Mouse (Mus musculus): ENCODE results near the gene Hsd17b13.
"Not testable (repeated sequence)": the region's sequence is repeated elsewhere in the genome, so short reads cannot be mapped to it uniquely, and the experiment has no call there.

Gene Hsd17b13

DNA sequence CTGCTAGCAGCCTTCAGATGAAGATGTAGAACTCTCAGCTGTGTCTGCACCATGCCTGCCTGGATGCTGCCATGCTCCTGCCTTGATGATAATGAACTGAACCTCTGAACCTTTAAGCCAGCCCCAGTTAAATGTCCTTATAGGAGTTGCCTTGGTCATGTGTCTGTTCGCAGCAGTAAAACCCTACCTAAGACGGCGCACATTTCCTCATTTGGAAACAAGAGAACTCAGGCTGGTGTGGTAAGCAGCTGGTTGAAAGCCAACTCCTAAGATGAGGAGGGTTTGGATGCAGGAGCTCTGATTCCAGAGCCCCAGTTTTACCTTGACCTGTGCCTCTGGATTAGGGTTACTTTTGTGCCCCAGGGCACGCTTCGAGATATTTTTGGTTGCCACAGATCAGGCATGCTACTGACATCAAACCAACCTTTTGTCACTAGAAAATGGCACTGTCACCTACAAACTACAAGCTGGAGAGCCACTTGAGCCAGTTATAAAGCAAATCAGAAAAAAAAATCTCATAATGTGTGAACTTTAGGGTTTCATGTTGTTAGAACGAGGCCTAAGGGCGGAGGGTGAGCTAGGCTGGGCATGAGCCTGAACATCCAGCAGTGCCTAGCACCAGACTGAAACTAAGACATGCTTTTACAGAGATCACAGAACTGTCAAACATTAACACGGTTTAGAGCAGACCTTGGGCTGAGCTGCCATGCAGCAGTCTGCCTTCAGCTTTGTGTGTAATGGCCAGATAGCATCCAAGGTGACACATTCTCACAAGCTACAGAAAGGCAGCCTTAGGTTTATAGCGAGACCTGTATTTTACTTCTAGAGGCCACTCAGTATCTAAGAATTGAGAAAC is 3.7 kb upstream of the Hsd17b13 start:
- DNase-seq (ENCODE audit: low spot score), result no peak

DNA sequence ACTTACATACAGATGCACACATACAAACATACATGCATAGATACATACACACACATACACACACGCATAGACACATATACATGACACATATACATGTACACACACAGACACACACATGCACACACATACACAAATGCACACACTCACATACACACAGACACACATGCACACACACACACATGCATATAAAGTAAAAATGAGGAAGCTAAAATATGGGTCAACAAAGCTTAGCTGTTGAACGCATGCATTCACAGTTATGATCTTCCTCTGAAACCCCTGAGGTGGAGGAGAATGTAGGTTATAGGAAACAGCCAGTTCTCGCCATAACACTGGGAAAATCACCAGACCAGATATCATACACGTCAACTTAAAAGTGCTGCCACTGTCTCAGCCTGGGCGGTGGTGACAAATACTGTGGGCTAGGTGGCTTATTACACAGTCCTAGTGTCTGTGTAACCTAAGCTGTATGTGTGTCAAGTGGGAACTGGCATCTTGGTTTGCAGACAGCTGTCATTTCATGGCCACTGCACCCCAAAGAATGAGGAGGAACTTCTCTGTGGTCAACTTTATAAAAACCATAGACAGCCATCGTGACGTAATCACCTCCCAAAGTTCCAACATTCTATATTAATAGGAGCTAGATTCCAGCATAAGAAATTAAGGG is 829 bp upstream of the Hsd17b13 start:
- no peak for DNase-seq (ENCODE audit: low spot score)

DNA sequence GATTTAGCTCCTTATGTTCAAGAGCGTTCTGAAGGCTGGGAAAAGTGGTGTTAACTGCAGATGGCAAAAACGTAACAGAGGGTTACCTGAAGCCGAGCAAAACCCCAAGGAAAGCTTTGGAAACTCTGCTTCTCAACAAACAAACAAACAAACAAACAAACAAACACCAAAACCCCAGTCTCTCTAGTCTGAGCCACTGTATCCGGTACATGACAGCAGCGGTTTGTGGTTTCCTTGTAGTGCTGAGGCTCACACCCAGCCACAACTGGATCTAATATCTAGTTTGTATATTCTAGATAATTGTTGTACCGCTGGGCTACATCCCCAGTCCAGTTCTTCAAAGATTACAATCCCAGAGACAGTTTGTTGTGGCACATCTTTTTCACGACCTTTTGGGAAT is 1.5 kb downstream of the Hsd17b13 start:
- DNase-seq (ENCODE audit: low spot score), result no peak

DNA sequence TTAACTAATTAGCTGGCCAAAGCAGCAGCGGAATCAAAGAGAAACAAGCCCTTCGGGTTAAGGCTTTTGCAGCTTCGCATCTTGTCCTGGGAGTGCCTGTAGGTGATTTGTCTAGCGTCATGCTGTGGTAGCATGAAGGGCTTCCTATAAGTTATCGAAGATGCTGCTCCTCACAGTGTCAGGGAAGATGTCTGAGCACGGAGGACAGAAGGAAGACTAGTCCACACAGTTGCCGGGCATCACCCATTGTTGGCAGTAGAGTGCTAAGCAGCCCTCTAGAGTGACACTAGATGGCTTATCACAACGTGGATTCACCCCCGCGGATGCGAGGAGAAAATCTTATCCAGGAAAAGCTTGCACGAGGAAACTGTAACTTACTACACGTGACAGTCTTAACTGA is 4.4 kb downstream of the Hsd17b13 start:
- no peak for DNase-seq (ENCODE audit: low spot score)

DNA sequence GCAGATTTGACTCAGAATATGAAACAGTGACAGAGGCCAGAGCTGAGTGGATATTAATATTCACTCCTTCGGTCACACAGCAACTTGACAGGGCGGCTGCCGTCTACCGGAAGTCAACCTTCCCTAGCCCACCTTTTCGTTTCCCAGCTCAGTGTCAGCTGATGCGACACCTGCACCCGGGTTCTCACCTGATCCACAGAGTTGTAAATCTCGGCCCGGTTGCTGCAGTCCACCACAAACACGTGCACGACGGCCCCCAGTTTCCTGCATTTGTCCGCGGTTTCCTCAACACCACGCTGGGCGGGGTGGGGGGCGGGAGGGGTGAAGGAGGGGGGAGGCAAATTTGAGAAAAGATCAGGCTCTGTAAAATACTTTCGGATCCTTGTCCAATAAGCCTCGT is 4.8 kb downstream of the Hsd17b13 start:
- DNase-seq (ENCODE audit: low spot score), result peak; percentile 5

DNA sequence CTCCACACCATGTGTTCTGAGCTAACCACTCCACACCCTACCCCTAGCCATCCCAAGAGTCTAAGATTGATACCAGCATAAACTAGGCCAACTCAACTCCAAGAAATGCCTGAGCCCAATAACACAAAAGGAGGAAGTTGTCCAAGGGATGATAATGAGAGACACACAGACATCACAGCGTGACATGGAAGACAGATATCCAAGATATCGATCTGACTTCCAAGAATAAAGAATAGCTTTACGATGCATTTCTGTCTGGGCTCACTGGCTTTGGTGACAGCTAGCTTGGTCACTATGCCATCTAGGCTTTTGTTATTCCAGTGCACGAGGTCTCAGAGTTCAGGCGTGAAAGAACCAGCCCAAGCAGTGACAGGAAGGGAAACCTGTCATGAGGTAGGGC is 6.2 kb downstream of the Hsd17b13 start:
- no peak for DNase-seq (ENCODE audit: low spot score)

DNA sequence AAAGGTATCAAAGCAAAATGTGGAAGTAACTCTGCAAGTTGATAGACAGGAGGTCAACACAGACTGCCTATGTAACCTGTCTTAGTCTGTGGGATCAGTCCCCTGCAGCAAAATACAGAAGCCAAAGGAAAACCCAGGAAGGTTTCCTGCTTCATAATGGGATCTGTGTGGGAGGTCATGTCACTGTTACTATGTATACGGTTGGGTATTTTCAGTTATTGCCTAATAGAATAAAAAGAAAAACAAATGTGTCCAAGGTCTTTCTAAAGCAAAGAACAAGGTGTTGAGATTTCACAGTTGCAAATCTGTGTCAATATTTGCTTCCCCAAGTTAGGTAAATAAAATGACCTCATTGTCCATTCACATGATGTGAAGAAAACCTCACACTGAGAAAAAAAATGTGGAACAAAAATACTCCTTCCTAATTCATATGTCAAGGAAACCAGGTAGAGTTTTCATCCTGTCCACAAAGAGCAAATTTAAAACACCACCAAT is 14.2 kb downstream of the Hsd17b13 start:
- DNase-seq (ENCODE audit: low spot score), result no peak

DNA sequence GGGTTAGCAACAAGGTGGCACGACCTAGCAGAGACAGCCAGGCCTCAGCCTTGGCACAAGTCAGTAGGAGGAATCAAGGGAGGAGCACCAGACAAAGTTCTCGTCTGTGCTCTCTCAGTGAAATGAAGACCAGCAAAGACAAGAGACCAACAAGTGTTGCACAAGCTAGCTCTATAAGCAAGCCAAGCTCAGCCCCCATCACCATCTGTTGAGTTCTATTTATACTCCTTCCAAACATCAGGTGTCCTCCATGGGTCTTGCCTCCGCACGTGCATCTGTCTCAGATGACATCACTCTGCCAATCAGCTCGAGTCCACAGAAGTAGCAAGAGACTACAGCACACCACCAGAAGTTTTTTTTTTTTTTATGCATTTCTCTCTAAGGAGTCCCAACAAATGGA is 22.6 kb downstream of the Hsd17b13 start:
- no peak for DNase-seq (ENCODE audit: low spot score)

DNA sequence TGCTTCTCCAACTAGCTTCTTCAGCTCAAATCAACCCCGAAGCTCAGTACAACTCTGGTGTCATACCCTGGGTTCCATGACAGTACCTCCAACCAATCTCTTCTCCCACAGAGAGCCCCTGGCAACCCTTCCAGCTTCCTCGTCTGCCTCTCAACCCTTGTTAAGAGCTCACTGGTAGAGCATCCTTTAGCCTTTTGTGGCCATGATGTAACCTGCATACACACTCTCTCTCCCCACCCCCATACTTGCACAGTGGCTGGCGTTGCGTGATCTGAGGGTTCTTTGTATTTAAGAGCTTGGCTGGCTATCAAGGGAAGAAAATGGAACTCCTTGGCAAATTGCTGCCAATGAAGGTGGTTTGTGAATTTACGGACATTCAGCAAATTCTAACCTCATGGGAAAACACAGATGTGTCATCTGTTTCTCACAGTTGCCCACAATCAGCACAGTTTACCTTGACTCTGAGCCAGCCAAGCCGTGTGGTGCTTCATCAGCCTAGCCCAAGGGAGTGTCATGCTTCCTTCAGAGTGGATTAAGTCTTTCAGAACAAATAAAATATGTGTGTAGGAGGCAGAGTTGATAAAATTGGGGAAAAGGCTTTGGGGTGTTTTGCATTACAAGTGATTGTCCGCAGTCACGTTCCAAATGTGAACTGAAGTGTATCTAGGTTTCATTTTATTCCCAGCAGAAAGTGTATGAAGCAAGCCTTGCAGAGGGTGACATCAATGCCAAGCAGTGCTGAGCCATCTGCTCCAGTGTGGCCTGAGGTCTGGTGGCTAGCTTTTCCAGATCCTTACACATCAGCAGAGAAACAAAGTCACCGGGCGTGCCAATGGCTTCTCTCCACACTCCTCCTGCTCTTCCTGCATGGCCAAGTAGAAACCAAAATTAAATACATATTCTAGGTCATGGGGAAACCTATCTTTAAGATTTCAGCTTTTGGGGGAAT is 23.8 kb downstream of the Hsd17b13 start:
- DNase-seq (ENCODE audit: low spot score), result no peak

DNA sequence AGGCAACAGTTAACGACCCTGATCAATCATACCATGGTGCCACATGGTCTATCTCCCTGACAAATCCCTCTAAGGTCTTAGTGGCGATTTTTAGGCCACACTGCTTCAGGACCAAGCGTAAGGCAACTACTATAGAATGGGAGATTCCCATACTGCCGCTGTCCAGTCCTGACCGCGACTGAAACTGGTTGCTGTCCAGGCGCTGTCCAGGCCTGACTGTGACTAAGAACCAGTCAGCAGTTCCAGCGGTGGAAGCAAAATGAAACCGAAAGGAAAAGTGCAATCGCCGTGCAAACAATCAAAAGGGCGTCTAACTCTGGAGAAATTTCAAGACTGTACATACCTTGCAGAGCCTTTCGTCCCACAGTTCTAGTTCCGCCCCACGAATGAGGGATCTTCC is 27.1 kb downstream of the Hsd17b13 start:
- not testable (repeated sequence) for DNase-seq (ENCODE audit: low spot score)

DNA sequence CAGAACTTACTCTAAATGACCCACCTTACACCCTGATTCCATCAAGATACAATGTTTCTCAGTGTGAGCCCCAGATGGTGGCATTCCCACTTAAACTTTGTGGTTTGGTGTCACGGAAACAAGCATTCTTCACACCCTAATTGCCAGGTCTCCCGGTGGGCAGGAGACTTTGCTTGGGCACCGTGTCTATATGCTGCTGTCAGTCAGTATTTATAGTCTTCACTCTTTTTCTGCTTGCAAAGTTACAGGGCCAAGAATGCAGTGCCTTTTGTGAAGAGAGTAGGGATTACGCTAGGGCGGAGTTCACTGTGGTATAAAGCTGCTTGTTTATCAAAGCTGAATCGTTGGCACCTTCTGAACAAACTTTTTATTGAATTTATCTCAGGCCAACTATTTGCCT is 34.0 kb downstream of the Hsd17b13 start:
- DNase-seq (ENCODE audit: low spot score), result no peak

DNA sequence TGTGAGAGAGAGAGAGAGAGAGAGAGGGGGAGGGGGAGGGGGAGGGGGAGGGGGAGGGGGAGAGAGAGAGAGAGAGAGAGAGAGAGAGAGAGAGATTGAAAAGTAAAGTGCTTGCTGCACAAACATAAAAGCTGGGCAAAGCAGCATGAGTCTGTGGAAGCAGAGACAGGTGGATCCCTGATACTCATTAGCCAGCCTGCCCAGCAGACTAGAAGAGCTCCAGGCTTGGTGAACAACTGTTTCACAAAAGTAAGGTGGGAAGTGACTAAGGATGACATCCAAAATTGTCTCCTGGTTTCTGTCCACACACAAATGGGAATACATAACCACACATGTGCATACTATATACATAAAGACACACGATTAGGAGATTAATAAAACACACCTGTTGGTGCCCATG is 37.4 kb downstream of the Hsd17b13 start:
- no peak for DNase-seq (ENCODE audit: low spot score)

DNA sequence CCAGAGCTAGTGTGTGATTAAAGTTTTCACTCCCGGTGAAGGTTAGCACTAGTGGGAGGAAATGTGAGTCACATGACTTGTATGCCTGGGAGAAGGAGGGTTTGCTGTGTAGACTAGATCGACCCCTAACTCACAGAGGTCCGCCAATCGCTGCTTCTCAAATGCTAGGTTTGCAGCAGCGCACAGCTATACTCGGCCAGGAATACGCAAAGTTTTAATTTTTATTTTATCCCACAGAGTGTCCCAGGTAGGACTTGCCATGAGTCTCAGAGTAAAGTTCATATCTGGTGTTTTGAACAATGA is 37.9 kb downstream of the Hsd17b13 start:
- no peak for DNase-seq (ENCODE audit: low spot score)

DNA sequence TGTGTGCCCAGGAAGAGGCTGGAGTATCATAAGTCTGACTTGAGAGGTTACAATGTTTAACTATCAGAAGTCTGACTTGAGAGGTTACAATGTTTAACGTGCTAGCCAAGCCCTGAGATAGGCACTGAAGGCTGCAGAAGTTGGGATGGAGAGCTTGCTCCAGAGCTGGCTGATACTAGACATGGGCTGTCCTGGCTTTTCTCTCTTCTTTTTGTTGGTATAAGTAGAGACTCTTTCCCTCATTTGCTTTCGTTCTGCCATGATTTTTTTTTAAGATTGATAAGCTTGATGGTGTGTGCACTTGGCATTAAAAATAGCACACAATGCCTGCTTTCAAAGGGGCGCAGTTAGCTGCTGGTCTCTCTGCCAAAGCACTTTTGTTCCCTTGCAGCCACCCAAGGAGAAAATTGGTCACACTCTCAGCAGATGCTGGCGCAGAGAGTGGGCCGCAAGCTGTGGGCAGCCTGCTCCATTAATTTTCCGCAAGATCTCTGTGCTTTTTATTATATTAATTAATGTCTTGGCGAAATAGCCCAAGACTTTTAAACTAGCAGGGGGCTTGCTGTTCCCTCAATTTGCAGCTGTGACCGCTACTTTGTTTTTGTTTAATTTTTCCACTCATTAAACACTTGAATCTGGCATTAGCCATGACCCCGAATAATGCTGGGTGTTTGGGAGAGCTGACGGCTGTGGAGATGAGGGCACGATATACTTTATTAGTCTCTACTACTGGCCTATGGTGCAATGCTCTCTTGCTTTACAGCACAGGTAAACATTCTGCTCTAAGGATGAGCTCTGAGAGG is 38.5 kb downstream of the Hsd17b13 start:
- no peak for DNase-seq (ENCODE audit: low spot score)

DNA sequence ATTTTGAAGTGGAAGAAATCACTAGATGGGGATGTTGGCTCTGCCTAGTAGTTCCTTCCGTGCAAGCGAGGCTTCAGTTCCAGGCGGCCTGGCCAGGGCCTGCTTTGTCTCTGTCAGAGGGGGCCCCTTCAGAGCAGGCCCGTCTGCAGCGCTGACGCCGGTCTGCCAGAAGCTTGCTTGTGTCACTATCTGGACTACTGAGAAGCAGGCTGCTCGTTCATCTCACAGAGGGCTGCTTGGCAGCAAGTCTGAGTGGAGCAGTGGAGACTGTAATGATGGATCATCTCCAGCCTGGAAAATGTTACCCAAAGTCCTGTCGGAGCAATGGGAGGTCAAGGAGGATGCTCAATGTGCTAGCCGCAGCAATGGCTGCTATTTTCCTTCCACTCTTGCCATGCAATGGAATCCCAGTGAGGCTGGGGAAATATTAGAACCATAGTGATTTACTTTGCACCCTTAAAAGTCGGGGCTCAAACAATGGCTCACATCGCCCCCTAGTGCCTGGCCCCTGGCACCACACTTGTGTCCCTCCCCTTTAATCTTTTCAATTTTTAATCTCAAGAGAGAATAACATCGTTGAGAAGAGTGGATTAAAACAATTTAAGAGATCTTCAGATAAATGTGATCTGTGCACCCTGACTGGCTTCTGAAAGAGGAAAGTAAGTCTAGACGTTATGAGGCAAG is 40.2 kb downstream of the Hsd17b13 start:
- DNase-seq (ENCODE audit: low spot score), result peak; percentile 5

DNA sequence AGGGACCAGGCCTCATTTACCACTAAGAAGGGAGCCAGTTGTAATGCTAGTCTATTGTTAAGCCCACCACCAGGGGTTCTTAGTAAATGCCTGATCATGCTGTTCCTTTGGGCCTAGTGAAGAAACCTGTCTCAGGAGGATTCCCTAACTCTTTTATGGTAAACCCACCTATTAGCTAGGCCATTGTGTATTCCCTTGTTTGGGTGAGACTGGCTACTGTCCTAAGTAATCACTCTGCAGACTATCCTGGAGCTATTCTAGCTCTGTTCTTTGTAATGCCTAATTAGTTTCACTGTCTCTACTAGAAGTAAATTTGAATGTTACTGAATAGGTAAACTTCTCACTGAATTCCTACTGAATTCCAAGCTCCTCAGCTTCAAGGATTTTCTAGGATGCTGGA is 45.3 kb downstream of the Hsd17b13 start:
- DNase-seq (ENCODE audit: low spot score), result not testable (repeated sequence)

DNA sequence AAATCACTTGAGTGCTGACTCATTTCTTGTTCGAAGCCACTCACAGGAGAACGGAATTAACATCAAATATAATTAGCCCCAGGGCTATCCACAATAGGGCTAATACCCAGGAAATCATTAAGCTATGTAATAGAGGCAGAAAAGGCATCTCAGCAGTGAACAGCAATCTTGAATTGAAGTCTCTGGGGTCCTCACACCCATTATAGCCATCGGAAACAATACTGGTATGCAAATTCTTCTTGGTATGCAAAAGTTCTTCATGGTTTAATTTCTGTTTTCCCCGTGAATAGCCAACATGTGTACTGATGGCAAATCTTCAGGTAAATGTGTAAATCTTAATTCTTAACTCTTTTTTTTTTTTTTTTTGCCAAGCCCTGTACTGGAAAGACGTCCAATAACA is 46.7 kb downstream of the Hsd17b13 start:
- DNase-seq (ENCODE audit: low spot score), result no peak

DNA sequence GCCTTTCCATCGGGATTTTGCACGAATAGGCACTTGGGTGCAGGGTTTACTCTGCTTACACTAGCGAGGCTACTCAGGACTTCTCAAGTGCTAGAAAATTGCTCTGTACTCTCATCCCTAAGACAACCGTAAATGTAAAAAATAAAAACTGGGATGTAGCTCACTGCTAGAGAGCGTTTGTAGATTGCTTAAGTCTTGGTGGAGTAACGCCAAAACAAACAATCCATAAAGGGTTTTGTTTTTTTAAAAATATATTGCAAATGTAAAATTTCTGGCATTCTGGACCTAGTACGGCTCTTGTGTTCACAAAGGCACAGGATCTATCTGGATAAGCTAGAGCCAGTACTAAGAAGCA is 49.0 kb downstream of the Hsd17b13 start:
- DNase-seq (ENCODE audit: low spot score), result no peak

DNA sequence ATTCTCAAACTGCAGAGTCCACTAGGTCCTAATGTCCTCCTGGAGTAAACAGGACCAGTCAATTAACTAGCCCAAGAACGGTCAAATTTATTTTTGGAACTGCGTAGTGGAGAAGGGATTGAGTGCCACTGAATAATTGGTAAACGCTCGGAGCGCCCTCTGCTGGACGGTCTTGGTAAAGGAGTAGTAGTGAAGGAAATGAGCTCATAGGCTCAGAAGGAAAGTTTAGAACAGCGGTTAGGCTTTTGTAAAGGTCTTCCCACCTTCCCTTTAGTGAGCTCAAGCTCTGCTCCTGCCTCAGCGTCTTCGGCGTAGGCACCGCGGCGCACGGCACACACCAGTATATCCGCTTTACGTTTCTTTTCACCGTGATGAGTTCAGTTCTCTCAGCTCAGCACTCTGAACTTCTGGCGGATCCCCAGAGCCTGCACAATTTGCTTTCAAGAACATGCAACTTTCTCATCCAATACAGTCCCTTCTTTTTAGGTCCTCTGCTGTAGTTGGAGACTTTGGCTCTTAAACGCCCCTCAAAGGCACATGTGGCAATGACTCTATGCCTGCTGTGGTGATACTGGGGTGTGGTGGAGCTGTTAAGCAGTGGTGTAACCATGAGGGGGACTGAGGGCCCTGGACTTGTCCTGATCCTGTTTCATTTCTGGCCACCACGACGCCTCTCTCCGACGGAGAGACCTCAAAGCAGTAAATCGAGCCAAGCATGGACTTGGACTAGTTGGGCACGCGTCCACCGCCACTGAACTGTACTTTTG is 49.6 kb downstream of the Hsd17b13 start:
- DNase-seq (ENCODE audit: low spot score), result peak; percentile 80

DNA sequence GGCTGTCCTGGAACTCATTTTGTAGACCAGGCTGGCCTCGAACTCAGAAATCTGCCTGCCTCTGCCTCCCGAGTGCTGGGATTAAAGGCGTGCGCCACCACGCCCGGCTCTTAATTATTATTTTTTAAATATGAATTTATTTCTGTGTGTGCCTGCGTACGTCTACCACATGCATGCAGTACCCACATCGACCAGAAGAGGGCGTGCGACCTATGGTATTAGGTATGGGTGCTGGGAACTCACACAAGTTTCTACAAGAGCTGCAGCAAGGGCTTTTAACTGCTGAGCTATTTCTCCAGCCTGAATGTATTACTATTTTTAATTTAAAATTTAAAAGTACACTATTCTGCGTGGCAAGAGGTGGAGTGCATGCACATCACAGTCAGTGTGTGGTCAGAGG is 50.8 kb downstream of the Hsd17b13 start:
- DNase-seq (ENCODE audit: low spot score), result no peak

Data from T-cell, adult 2 months (primary cell).